Mouse (Mus musculus): ENCODE measurements around the gene Capza1. TPM values are rescaled to one million over a fixed set of nuclear protein-coding genes. Genes with fewer than 3 reads are reported as not detected.

Capza1 gene
- polyA plus RNA-seq, 1 experiment, result 46.7 TPM

- peak; percentile 72 for DNase-seq (ENCODE audit: low spot score)
Observed at GRCm38 (mm10) chr3:104788561-104789311, 75.6 kb downstream of the Capza1 start.

GRCm38 (mm10) chr3:104788075-104788474 lies 76.2 kb downstream of the Capza1 start, which contains the start of gene Rhoc:
Gene Rhoc (plus strand): TSS chr3:104788375.
- no peak for DNase-seq (ENCODE audit: low spot score)

- DNase-seq (ENCODE audit: low spot score), result no peak
Observed at GRCm38 (mm10) chr3:104785284-104785683, 79.0 kb downstream of the Capza1 start.

- no peak for DNase-seq (ENCODE audit: low spot score)
Observed at GRCm38 (mm10) chr3:104783971-104784500, 80.3 kb downstream of the Capza1 start.

- DNase-seq (ENCODE audit: low spot score), result no peak
Observed at GRCm38 (mm10) chr3:104782061-104782681, 82.1 kb downstream of the Capza1 start.

GRCm38 (mm10) chr3:104781471-104781903 lies 82.8 kb downstream of the Capza1 start, which contains the start of gene Fam19a3:
Gene Fam19a3 (minus strand): TSS chr3:104781840.
- no peak for DNase-seq (ENCODE audit: low spot score)

GRCm38 (mm10) chr3:104780561-104781420 lies 83.5 kb downstream of the Capza1 start, which contains the start of gene Ppm1j:
Gene Ppm1j (plus strand): TSS chr3:104781056.
- DNase-seq (ENCODE audit: low spot score), result no peak

- DNase-seq (ENCODE audit: low spot score), result no peak
Observed at GRCm38 (mm10) chr3:104779949-104780348, 84.4 kb downstream of the Capza1 start.

- DNase-seq (ENCODE audit: low spot score), result no peak
Observed at GRCm38 (mm10) chr3:104777342-104777741, 87.0 kb downstream of the Capza1 start.

GRCm38 (mm10) chr3:104773301-104773700 lies 91.0 kb downstream of the Capza1 start:
- DNase-seq (ENCODE audit: low spot score), result no peak

Other genes starting within 250 kb of the Capza1 start
- gene Slc16a1, start 225.8 kb downstream of the Capza1 start, polyA plus RNA-seq (2012; rRNA removed), result 24.7 and 25.4 TPM in 2 replicates
- gene Ppm1j, start 83.4 kb downstream of the Capza1 start, polyA plus RNA-seq (2012; rRNA removed), result 2.1 and 2.2 TPM in 2 replicates
- gene Fam19a3, start 82.7 kb downstream of the Capza1 start, polyA plus RNA-seq (2012; rRNA removed), result 0.18 and 0.45 TPM in 2 replicates
- gene Rhoc, start 76.1 kb downstream of the Capza1 start, polyA plus RNA-seq (2012; rRNA removed), result 124 and 138 TPM in 2 replicates
- gene Mov10, start 45.9 kb downstream of the Capza1 start, polyA plus RNA-seq (2012; rRNA removed), result 7.5 and 11.2 TPM in 2 replicates
- gene St7l, start 500 bp downstream of the Capza1 start, polyA plus RNA-seq (2012; rRNA removed), result 16.4 and 18.1 TPM in 2 replicates
- 14.3 and 19.6 TPM in 2 replicates for gene Wnt2b, start 97.4 kb upstream of the Capza1 start, polyA plus RNA-seq (2012; rRNA removed)
- 4.0 and 7.9 TPM in 2 replicates for gene Cttnbp2nl, start 188.6 kb upstream of the Capza1 start, polyA plus RNA-seq (2012; rRNA removed)
- not detected in 2 replicates for gene 4930564D02Rik, start 202.3 kb upstream of the Capza1 start, polyA plus RNA-seq (2012; rRNA removed)

Measured in urinary bladder, adult 2 months (tissue).